Mouse (Mus musculus) hindbrain, embryonic 16.5 days (tissue): ENCODE measurements at regions not wholly inside any gene's neighbourhood (a gene's known extent, or its start where the extent isn't known, plus 50 kb on each side); places are given as distances from the start of the nearest gene placed in this dataset.

Experiments used
- ATAC-seq: fragments of 200-750 bp; cut with Nextera tagmentation; 2 replicates; pipeline ENCODE4 v1.8.0; 2017; ENCODE audit warnings: moderate TSS enrichment, moderate library complexity
- H3K27ac ChIP-seq: fragments of 300-500 bp; sonication (generic); 2 replicates; pipeline ENCODE4 v1.5.1; 2014; ENCODE audit warnings: low read depth, mild to moderate bottlenecking, control low read depth, low read length, moderate library complexity
- H3K27me3 ChIP-seq: fragments of 300-500 bp; sonication (generic); replicated peaks from 2 replicates; pipeline ENCODE4 v1.6.1; 2014; ENCODE audit warnings: low read length; ENCODE audit not compliant: control insufficient read depth, insufficient read depth
- H3K36me3 ChIP-seq: fragments of 300-500 bp; sonication (generic); 2 replicates; pipeline ENCODE4 v1.6.1; 2014; ENCODE audit warnings: mild to moderate bottlenecking, low read length, moderate library complexity, mixed read lengths; ENCODE audit not compliant: control insufficient read depth, insufficient read depth
- H3K4me1 ChIP-seq: fragments of 300-500 bp; sonication (generic); 2 replicates; pipeline ENCODE4 v1.6.1; 2014; ENCODE audit warnings: low read depth, low read length; ENCODE audit not compliant: control insufficient read depth, insufficient read depth
- H3K4me2 ChIP-seq: fragments of 300-500 bp; sonication (generic); 2 replicates; pipeline ENCODE4 v1.6.1; 2014; ENCODE audit warnings: mild to moderate bottlenecking, low read length, control low read depth, moderate library complexity
- H3K4me3 ChIP-seq: fragments of 300-500 bp; sonication (generic); 2 replicates; pipeline ENCODE4 v1.5.1; 2014; ENCODE audit warnings: mild to moderate bottlenecking, low read length, control low read depth, moderate library complexity
- H3K9ac ChIP-seq: fragments of 300-500 bp; sonication (generic); 2 replicates; pipeline ENCODE4 v1.6.1; 2014; ENCODE audit warnings: low read depth, mild to moderate bottlenecking, control low read depth, low read length, moderate library complexity
- H3K9me3 ChIP-seq: fragments of 300-500 bp; sonication (generic); 2 replicates; pipeline ENCODE4 v1.6.1; 2014; ENCODE audit warnings: mild to moderate bottlenecking, low read length, moderate library complexity; ENCODE audit not compliant: control insufficient read depth
- WGBS: fragments of 180-500 bp; shearing (Covaris S2); extraction: QIAGEN DNeasy Blood & Tissue Kit; methylation state at CpG from one replicate; pipeline ENCODE4 v1.1.7; 2014; 5-methylcytosine and 5-hydroxymethylcytosine counted together

DNA sequence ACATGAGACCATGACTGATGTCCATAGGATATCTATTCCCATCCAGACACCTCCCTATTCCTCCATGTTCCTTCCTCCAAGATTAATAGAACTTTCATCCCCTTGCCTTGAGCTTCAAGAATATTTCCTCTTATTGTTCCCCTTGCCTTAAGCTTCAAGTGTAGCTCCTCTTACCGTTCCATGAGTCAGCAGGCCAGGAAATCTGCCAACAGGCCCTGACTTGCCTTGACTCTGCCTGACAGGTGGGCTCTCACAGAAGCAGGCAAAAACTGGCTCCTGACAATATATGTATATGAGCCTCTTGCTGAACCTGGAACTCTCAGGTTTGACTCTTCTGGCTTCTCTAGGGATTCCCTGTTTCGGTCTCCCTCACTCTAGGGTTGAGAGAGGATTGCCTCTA is 180.7 kb upstream of the Rhobtb1 start:
- no peak for ATAC-seq
- no peak overlapping the region for H3K4me3 ChIP-seq
- WGBS, result 83% methylated on average over 2 of the region's 2 CpGs
- no peaks in the 10 kb centered on the region for H3K4me1 ChIP-seq
- H3K4me2 ChIP-seq, result no peak overlapping the region
- H3K27ac ChIP-seq, result no peak overlapping the region
- H3K9me3 ChIP-seq, result no peaks in the 10 kb centered on the region
- H3K9ac ChIP-seq, result no peak overlapping the region
- H3K27me3 ChIP-seq, result no peaks in the 10 kb centered on the region
- no peaks in the 10 kb centered on the region for H3K36me3 ChIP-seq

DNA sequence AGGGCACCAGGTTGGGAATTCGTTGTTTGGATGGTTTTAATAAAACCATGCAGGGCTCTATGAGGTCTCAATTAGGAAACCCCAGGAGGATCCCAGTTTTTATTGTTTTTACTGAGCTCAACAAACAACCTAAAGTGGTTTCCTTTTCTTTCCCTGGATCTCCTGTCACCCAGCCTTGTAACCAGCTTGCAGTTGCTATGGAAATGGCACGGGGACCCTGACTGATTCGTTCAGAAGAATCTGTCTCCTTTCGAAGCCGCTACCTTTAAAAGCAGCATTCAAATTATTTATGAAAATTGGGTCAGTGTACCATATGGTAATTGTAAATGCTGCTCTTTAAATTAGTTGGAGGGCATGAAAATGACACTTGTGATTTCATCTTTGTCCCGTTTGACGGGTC is 176.5 kb upstream of the Rhobtb1 start:
- Histone ChIP-seq H3K4me2 (no peak overlapping the region), H3K27me3 (no peaks in the 10 kb centered on the region), H3K4me3 (no peak overlapping the region), H3K36me3 (no peaks in the 10 kb centered on the region), H3K4me1 (no peaks in the 10 kb centered on the region), H3K9me3 (no peaks in the 10 kb centered on the region), H3K27ac (no peak overlapping the region), H3K9ac (no peak overlapping the region)
- WGBS, result 37% methylated on average over 7 of the region's 7 CpGs
- ATAC-seq, result no peak

DNA sequence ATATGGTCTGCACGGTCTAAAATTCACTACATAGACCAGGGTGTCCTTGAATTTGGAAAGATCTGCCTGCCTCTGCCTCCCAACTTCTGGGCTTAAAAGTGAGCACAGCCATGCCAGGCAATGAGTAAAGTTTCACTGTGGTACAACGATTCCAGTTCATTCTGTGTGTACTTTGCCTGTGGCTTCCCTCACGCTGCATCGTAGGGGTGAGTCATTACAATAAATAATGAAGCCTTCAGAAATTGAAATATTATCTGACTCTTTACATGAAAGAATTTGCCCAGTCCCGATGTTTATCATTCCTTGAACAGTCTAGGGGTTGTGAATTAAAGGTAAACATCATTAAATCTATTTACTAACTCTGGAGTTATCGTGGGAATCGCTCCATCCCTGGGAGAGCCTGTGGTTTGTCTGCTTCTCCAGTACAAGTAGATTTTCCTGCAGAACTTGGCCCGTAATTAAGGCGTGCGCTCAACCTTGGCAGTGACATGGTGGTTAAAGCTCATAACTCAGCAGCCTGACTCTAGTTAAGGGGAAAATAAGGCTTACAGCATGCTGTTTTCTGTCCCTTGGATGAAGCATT is 174.7 kb upstream of the Rhobtb1 start:
- no peak for ATAC-seq
- Histone ChIP-seq H3K4me2 (no peak overlapping the region), H3K9me3 (no peaks in the 10 kb centered on the region), H3K27ac (no peak overlapping the region), H3K27me3 (no peaks in the 10 kb centered on the region), H3K36me3 (no peaks in the 10 kb centered on the region), H3K4me3 (no peak overlapping the region), H3K4me1 (no peaks in the 10 kb centered on the region), H3K9ac (no peak overlapping the region)
- 72% methylated on average over 10 of the region's 10 CpGs for WGBS

DNA sequence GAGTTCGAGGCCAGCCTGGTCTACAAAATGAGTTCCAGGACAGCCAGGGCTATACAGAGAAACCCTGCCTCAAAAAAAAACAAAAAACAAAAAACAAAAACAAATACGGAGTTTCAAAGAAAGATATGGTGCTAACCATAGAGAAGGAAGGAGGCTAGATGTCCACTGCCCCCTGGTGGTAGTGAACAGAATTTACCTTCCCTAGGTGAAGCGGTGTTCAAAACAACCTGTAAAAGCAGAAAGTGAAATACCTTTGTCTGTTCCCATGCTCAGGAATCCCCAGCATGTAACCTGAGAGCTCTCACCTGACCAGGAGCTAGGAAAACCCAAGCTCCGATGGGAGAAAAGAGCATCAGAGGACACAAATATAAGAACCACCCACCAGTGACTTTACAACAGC is 173.1 kb upstream of the Rhobtb1 start:
- no peak overlapping the region for H3K4me3 ChIP-seq
- 72% methylated on average over 4 of the region's 4 CpGs for WGBS
- H3K27me3 ChIP-seq, result no peaks in the 10 kb centered on the region
- ATAC-seq, result no peak
- H3K9me3 ChIP-seq, result no peaks in the 10 kb centered on the region
- no peaks in the 10 kb centered on the region for H3K36me3 ChIP-seq
- H3K4me2 ChIP-seq, result no peak overlapping the region
- no peaks in the 10 kb centered on the region for H3K4me1 ChIP-seq
- H3K9ac ChIP-seq, result no peak overlapping the region
- no peak overlapping the region for H3K27ac ChIP-seq

DNA sequence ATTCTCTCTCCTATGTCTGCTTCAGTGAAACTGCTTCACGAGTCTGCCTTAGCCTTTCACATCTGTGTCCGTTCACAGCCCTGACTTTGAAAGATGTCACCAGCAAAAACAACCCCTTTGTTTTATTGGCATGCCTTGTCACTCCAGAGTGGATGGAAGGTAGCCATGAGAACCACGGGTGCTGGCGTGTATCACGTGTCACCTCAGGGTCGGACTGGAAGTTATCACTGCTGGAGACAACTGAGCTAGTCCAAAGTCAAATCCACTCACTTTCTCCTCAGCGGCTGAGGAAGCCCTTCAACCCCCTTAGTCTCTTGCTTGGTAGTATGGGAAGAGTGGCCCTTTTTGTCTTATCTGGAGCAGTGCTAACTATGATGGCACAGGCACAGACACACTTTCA is 171.3 kb upstream of the Rhobtb1 start:
- H3K4me2 ChIP-seq, result no peak overlapping the region
- ATAC-seq, result no peak
- no peaks in the 10 kb centered on the region for H3K36me3 ChIP-seq
- no peaks in the 10 kb centered on the region for H3K9me3 ChIP-seq
- 79% methylated on average over 7 of the region's 7 CpGs for WGBS
- no peak overlapping the region for H3K4me3 ChIP-seq
- no peaks in the 10 kb centered on the region for H3K27me3 ChIP-seq
- no peak overlapping the region for H3K27ac ChIP-seq
- H3K4me1 ChIP-seq, result no peaks in the 10 kb centered on the region
- no peak overlapping the region for H3K9ac ChIP-seq

DNA sequence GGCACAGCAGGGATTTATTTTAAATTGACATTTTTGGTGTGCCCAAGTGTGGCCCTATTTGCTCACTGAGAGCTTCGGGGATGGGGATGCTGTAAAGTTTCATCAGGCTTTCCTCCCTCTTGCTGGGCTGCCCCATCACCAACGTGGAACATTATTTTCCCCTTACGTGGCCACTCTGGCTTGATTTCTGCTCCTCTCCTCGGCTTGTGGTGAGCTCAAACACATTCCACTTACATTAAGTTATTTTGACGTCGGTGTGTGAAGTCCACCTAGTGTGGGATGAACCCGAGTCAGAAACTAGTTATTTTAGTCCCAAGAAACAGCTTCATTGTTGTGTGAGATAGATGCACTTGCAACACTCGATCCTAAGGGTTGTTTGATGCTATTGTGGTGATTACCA is 168.9 kb upstream of the Rhobtb1 start:
- Histone ChIP-seq H3K4me1 (no peaks in the 10 kb centered on the region), H3K27me3 (no peaks in the 10 kb centered on the region), H3K9me3 (no peaks in the 10 kb centered on the region), H3K9ac (no peak overlapping the region), H3K4me2 (no peak overlapping the region), H3K4me3 (no peak overlapping the region), H3K36me3 (no peaks in the 10 kb centered on the region), H3K27ac (no peak overlapping the region)
- ATAC-seq, result no peak
- 87% methylated on average over 8 of the region's 8 CpGs for WGBS

DNA sequence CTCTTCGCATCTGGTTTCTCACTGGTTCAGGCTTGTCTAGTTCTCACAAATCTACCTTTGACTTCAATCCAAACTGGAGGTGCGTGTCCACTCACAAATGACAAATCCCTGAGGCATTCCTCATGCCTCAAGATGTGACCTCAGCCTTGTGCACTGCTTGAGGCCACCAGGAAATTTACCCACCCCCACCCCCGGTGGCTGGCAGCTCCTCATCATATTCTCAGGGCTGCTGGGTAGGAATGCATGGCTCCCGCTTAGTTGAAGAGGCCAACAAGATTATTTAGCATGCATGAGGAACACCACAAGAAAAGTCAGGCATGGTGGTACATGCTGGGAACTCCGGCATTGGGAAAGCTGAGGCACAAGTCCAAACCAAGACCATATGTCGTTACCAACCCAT is 160.7 kb upstream of the Rhobtb1 start:
- Histone ChIP-seq H3K4me3 (no peak overlapping the region), H3K4me2 (no peak overlapping the region), H3K36me3 (no peaks in the 10 kb centered on the region), H3K9me3 (no peaks in the 10 kb centered on the region), H3K27me3 (no peaks in the 10 kb centered on the region), H3K4me1 (no peaks in the 10 kb centered on the region), H3K27ac (no peak overlapping the region), H3K9ac (no peak overlapping the region)
- no peak for ATAC-seq
- WGBS, result 87% methylated on average over 6 of the region's 6 CpGs

DNA sequence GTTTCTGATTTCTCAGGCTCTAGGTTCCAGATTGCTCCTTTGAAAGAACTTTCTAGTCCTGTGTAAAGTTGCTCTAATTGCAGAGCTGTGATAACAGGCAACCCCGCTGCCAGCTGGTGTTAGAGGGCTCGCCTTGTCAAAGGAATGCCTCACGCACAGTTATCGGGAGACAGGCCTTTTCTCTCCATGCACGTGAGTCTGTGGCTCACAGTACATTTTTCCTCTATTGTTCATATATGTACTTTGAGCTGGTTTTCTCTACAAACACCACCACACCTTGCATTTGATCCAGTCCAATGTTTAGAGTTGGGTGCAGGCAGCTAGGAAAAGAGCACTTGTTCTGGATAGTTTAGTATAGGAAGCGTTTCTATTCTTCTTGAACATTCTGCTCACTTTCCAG is 151.6 kb upstream of the Rhobtb1 start:
- H3K4me3 ChIP-seq, result no peak overlapping the region
- H3K9me3 ChIP-seq, result peaks cover 2% of the 10 kb centered on the region; the same call in 1 of the 2 replicates
- WGBS, result 95% methylated on average over 6 of the region's 6 CpGs
- H3K9ac ChIP-seq, result no peak overlapping the region
- H3K4me2 ChIP-seq, result no peak overlapping the region
- no peaks in the 10 kb centered on the region for H3K27me3 ChIP-seq
- no peaks in the 10 kb centered on the region for H3K4me1 ChIP-seq
- no peak overlapping the region for H3K27ac ChIP-seq
- no peak for ATAC-seq
- H3K36me3 ChIP-seq, result no peaks in the 10 kb centered on the region

DNA sequence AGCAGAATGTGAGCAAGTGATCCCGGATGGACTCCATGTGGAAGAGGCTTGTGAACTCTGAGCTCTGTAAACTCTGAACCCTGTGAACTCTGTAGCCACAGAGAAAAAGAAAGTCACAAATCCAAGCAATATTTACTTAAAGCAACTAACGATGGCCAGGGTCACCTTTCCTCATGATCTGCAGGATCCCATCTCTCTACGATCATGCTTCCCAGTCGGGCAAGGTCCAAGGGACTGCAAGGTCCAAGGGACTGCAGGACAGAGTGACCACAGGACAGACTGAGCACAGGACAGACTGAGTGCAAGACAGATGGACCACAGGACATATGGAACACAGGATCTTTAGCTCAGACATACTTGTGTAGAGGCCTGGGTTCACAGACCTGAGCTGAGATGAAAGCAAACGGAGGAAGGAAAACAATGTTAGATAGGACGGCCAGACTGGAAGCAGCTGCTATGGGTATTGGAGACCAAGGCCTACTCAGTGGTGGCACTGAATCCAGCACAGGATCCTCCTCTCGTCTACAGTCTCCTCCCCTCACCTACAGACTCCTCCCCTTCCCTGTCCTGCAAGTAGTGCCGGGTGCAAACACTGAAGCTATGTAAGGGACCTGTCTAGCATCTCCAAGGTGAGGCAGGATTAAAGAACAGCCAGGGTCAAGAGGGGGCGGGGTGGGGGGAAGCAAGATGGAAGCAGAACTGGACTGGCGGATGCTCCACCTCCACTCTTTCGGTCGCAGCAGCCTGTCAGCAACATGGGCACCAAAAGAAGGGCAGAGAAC is 149.4 kb upstream of the Rhobtb1 start:
- Histone ChIP-seq H3K4me3 (no peak overlapping the region), H3K27me3 (no peaks in the 10 kb centered on the region), H3K36me3 (no peaks in the 10 kb centered on the region), H3K4me1 (no peaks in the 10 kb centered on the region), H3K27ac (no peak overlapping the region), H3K4me2 (no peak overlapping the region), H3K9me3 (peaks cover 2% of the 10 kb centered on the region; the same call in 1 of the 2 replicates), H3K9ac (no peak overlapping the region)
- no peak for ATAC-seq
- 92% methylated on average over 12 of the region's 12 CpGs for WGBS
